Mouse (Mus musculus): ENCODE measurements around the gene Ctnnd1.
"Not testable (repeated sequence)": the region's sequence is repeated elsewhere in the genome, so short reads cannot be mapped to it uniquely, and the experiment has no call there.

Gene Ctnnd1

DNA sequence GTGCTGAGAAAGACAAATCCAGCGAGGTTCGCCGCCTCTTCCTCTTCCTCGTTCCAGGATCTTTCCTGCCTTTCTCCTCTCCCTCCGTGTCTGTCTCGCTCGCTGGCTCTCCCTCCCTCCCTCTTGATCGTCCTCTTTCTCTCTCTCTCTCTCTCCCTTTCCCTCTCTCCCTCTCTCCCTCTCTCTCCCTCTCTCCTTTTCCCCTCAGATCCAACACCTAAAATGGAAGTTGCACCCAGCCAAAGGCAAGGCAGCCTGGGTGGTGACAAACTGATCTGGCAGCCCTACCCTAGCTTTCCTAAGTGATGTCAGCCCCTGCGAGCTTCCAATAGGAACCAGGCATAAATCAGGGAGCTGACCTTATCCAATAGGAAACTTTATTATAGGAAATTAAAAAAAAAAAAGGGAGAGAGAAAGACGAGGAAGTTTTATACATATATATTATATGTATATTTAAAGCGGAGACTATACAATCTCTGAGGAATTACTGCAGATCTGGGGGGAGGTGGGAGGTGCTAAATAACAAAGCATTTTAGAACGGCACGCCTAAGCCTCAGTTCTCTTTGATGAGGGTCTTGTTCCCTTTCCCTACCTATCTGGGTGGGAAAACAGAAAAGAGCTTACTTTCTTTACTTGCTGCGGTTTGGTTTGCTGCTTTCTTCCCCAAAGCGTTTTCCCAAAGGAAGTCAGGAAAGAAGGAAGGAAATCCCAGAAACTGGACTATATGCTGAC, at the start of gene Ctnnd1:
Gene Ctnnd1, minus strand, starts transcription at position 302 of the 732 bp plus-strand sequence.
- peak; percentile 34 to 81 for DNase-seq (ENCODE audit: low spot score in 2 of 2)

DNA sequence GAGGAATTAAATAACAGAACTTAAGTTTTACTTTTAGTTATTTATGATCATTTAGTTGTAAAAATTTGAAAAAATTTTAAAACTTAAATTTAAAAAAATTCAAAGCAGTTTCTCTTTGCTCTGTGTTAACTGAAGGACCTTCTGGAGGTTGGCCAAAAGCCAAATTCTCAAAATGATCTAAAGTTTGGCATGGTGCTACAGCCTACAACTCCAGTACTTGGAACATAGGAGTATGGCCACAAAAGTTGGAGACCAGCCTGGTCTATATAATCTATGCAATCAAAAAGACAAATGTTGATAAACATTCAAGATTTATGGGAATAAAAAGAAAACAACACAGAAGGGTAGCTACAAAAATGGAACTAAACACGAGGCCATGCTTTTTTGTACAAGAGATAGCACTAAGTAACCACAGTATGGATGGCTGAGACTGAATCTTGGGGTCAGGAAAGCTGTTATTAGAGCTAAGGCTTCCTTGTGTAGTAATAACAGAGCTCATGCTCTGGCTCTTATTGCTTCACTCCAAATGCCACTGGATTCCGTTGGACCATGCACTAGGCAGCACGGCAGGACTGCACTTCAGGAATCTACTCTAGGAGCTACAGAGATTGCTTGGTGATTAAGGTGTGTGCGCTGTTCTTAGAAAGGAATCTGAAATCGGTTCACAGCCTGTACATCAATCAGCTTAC, 44.6 kb upstream of the Ctnnd1 start:
- no peak for DNase-seq (ENCODE audit: low spot score in 2 of 2)

DNA sequence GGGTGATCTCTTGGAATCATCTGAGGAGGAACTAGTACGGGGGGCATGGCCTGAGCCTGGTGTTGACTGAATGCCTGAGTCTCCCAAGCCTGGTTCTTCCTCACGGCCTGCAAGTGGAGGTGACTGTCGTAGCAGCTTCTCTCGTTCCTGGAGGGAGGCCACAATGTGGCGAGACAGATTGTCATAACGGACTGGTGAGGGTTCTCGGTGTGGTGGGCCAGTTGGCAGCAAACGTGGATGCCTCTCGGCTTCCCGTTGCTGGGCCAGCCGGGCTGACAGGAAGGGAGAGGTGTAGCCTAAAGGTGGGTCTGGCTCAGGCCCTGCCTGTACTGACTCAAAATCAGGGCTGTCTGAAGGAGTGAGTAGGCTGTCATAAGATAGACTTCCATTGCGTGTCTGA, 39.5 kb upstream of the Ctnnd1 start:
- no peak for DNase-seq (ENCODE audit: low spot score in 2 of 2)

DNA sequence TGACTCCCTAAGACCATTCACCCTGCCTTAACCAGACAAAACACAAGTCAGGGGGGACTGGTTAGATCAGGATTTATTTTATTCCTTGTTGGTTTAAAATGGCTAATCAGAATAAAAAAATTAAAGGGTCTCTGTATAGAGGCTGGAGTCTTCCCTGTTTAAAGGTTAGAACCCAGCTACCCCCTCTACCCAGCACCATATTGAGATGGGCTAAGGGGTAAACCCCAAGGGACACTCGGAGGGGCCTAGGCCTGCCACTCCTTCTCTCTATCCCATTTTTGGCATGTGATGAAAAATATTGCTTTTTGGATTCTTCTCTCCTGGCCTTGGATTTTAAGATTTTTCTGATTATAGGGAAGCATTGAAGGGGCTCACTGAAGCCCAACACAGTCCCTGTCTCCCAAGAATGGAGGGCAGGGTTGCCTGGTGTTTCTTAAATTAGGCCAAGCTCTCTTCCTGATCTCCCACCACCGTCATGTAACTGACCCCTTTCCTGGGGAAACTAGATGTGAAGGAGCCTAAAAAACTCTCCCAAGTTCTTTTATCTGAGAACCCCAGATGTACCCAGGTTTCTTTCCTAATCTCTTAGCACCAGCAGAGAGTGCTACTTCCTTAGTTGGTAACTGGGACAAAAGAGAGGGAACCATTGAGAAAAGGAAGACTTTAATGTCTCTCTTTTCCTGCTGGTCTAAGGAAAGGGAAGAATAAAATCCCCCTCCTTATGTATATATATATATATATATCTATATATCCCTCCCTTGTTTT, 37.7 kb upstream of the Ctnnd1 start:
- DNase-seq (ENCODE audit: low spot score in 2 of 2): no peak

DNA sequence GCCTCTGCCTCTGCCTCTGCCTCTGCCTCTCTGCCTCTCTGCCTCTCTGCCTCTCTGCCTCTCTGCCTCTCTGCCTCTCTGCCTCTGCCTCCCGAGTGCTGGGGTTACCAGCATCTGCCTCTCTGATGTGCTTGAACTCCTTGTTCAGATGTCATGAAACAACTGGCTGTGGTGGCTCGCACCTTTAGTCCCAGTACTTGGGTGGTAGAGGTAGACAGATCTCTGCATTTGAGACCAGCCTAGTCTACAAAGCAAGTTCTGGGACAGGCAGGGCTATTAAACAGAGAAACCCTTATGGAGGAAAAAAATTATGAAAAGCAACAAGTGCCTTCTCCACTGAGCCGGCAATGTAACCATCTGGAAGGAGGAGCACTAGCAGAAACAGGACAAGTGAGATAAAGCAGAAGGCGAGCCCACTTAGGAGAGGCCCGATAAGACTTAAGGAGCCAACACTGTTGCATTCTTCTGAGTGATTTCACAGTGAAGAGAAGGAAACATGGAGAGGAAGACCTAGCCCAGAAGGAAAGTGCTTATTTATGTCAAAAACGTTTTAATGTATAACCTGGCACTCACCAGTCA, 32.1 kb upstream of the Ctnnd1 start:
- DNase-seq (ENCODE audit: low spot score in 2 of 2): no peak

DNA sequence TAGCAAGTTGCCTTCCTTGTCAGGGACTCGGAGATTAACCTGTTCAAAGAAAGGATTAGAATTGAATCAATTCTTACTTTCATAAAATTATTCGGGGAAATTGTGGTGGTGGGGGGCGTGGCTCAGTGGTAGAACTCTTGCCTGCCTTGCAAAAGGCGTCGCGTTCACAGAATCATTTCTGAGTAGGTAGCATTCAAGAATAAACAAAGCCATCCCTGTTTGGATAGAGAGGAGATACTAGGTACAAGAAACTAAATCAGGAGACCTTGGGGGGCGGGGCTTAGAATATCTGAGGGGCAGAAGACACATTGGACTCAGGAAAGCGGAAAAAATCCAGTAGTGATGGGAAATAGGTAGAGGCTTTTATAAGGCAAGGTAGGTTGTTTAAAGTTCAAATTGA, 28.5 kb upstream of the Ctnnd1 start, which contains the start of gene Tmx2:
Gene Tmx2, minus strand, starts transcription at position 125 of the 400 bp plus-strand sequence.
- no peak for DNase-seq (ENCODE audit: low spot score in 2 of 2)

DNA sequence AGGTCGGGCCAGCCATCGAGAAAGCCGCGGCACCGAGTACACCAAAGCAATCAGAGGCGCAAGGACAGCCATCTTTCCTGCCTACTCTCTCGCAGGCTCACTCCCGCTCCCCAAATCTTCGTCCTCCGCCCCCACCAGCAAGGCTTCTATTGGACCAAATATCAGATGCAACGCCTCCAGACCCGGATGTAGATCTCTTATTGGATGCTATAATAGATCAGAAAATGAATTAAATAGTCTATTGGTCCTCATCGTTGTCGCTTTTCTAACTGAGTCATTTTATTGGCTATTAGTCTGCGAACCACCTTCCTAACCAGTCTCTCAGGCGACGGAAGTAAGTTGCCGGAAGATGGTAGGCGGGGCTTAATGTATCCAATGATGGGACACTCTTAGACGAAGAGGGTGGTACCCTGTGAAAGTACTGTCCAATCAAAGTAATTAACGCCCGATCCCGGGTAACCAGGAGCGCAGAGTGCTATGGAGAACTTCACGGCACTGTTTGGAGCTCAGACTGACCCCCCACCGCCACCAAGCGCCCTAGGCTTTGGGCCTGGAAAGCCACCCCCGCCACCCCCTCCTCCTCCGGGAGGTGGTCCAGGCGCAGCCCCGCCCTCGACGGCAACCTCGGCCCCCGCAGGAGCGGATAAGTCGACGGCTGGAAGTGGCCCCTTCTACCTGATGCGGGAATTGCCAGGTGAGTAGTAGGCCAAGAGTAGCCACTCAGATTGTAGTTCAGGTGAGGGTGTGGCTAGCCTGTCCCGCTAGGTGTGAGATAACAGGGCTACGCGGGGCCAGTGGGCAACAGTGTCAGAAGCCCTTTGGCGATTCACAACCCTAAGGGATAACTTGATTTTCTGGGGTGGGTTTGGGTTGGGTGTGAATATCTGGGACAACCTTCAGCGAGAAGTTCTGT, 27.7 kb upstream of the Ctnnd1 start, which contains the start of the genes Gm28635 and Med19:
Gene Gm28635, minus strand, starts transcription at position 74 of the 913 bp plus-strand sequence.
Gene Med19, plus strand, starts transcription at position 435 of the 913 bp plus-strand sequence.
- DNase-seq (ENCODE audit: low spot score in 2 of 2): peak; percentile 74 to 90

DNA sequence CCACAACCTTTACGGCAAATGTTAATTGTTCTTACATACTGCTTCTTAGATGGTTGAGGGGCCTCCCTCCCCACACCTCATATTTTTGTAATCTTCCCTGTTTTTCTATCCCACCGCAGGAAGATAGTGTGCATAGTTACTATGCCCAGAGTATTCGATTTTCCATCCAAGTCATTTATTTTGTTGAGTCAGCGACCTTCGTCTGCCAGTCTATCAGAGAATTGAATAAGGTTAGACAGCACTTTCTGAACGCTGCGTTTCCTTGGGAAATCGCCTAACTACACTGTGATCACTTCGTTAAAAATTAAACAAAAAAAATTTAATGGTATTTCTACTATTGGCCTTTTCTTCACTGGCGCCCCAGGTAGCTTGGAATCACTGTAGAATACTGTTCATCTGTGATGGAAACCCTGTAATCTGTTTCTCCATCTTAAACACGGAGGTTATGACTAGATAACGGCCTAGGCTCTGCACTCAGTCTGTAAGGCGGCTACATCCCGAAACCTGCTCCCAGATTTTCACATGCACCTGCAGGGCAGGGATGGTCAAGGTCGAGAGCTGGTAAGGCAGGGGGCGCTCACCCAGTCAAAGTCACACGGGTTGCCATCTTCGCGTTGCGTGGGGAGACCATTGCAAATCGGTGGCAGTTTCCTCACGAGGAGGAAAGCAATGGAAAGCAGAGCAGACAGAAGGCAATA, 26.9 kb upstream of the Ctnnd1 start:
- DNase-seq (ENCODE audit: low spot score in 2 of 2): no peak

DNA sequence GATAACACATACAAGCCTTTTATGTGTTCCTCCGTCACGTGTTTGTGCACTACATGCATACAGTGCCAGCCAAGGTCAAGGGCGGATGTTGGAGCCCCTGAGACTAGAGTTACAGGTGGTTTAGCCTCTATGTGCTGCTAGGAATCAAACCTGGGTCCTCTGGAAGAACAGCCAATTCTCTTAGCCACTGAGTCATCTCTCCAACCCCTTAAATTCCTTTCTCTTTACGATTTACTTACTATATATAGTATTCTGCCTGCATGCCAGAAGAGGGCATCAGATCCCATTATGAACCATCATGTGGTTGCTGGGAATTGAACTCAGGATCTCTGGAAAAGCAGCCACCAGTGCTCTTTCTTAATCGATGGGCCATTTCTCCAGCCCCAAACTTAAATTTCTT, 21.0 kb upstream of the Ctnnd1 start:
- not testable (repeated sequence) for DNase-seq (ENCODE audit: low spot score in 2 of 2)

DNA sequence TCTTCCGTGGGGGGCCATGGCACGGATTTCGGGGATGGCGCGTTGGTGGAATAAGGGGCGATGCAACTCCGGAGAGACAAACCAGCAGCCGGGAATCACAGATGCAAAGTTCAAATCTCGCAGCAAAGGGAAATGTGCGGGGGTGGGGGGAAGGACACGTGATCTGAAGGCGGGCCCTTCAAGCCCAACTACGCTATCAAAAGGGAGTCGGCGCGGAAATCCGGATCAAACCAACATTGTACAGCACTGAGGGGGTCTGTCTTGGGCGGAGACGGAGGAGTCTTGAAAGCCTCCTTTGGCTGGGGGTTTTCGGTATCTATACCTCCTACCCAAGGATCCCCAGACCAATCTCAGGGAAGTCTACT, 20.0 kb upstream of the Ctnnd1 start, which contains the start of gene Selenoh:
Gene Selenoh, minus strand, starts transcription at position 202 of the 365 bp plus-strand sequence.
- peak; percentile 65 to 66 for DNase-seq (ENCODE audit: low spot score in 2 of 2)

DNA sequence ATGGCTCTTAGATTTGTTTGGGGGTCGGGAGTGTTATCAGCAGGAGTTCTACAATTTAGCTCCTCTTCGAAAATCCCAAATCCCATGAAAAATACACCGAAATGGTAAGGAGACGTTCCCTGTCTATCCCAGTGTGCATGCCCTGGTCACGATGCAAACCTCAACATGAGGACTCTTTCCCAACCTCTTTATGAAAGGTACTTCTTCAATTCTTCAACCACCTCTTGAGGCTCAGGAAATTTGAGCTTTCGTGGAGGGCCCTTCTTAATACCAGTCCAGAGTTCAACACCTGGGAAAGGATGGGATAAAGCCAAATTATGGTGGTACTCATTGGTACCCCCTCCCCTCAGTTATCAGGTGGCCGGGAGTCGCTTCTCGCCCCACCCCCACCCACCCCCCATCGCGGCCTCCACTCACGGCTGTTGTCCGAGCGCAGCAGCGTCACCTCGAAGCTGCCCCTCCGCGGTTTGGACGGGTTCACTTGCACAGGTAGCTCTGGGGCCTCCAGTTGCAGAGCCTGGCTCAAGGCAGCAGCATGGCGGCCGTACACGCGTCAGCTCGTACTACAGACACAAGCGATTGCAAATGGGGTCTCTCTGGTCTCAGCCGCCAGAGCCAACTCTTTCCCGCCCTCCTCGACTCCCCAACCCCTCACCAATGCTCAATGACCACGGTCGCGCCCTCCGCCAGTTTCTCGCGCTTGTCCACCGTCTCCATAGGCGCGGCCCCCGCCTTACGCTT, 19.4 kb upstream of the Ctnnd1 start:
- peak in 1 of 2 experiments; percentile 3 for DNase-seq (ENCODE audit: low spot score in 2 of 2)

DNA sequence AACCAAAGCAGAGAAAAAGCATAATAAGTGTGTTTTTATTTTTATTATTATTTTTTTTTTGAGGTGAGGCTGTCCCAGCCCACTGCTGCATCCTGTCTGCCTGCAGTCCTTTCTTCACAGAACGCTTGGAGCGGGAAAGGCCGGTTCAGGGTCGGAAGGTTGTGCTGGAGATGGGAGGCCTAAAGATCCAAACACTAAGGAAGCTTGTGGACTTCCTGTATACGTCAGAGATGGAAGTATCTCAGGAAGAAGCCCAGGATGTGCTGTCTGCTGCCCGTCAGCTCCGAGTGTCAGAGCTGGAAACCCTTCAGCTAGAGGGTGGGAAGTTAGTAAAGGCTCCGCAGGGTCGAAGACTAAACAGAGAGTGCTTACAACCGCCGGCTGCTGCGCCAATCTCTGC, 15.5 kb upstream of the Ctnnd1 start:
- no peak for DNase-seq (ENCODE audit: low spot score in 2 of 2)

DNA sequence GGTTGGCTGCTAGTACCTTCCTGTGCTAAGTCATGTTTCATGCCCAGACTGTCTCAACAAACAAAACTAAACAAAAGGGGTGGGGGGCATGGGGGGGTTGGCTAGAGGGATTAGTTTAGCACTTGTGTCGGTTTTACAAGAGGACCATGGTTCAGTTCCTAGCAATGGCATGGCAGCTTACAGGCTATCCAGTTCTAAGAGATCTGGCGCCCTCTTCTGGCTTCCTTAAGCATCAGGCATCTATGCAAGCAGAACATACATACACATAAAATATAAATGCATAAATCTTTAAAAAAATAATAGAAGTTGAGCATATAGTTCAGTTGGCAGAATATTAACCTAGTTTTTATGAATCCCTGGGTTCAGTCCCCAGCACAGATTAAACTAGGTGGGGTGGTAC, 12.3 kb upstream of the Ctnnd1 start:
- DNase-seq (ENCODE audit: low spot score in 2 of 2): no peak

DNA sequence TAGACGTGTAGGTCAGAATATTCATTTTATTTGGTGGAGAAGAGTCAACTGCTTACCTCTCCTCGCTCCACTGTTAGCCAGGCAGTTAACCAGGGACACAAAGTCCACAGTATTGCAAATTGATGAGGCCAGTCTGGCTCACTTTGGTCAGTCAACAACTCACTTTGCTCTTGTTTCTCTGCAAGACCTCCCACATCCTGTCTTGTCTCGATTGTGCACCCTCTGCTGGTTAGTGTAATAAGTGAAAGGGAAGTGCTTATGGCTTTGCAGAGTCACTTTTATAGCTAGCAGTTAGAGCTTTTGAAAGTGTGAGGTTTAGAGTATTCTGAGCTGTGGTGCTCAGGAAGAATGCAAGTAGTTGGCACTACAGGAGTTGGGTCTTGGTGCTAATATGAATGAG, 9.7 kb upstream of the Ctnnd1 start:
- DNase-seq (ENCODE audit: low spot score in 2 of 2): peak in 1 of 2 experiments; percentile 27

DNA sequence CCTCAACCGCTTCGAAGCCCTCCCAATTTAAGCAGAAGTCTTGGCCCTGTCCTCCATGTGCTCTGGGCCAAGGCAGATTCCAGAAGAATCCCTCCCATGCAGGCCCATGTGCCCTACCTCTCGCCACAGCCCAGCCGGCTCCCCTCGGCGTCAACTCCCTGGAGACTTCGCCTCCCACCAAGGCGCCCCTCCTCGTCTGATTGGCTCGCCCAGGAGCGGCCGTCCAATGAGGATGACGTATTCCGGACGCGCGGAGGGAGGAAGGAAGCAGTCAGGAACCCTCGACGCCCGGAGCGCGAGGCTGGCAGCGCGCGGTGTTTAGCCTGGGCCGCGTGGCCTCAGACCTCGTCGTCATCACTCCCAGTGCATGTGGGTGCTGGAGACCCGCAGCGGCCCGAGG, 8.2 kb upstream of the Ctnnd1 start, which contains the start of gene Btbd18:
Gene Btbd18, plus strand, starts transcription at position 274 of the 400 bp plus-strand sequence.
- no peak for DNase-seq (ENCODE audit: low spot score in 2 of 2)

DNA sequence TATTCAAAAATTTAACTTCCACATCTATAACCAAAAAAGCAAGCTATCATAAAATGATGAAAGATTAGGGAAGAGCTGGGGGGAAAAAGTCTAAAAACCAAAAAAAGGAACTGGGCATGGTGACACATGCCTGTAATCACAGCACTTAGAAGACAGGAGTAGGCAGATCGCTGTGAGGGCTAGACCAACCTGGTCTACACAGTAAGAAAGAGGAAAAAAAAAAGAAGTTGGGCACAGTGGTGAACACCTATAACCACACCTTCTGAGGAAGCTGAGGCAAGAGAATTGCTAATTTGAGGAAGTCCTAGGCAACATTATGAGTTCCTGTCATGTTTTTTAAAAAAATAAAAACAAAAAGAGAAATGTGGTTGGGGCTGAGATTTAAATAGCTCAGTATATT, 5.3 kb upstream of the Ctnnd1 start:
- DNase-seq (ENCODE audit: low spot score in 2 of 2): no peak

DNA sequence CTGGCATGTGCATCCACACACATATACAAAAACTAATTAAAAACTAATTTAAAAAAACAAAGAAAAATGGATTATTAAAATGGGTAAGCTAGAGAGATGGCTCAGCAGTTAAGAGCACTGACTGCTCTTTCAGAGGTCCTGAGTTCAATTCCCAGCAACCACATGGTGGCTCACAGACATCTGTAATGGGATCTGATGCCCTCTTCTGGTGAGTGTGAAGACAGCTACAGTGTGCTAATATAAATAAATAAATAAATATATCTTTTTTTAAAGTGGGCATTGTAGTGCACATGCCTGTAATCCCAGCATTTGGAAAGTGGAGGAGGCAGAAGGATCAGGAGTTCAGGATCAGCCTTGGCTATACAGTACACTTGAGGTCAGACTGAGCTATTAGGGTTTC, 2.8 kb upstream of the Ctnnd1 start:
- no peak for DNase-seq (ENCODE audit: low spot score in 2 of 2)

DNA sequence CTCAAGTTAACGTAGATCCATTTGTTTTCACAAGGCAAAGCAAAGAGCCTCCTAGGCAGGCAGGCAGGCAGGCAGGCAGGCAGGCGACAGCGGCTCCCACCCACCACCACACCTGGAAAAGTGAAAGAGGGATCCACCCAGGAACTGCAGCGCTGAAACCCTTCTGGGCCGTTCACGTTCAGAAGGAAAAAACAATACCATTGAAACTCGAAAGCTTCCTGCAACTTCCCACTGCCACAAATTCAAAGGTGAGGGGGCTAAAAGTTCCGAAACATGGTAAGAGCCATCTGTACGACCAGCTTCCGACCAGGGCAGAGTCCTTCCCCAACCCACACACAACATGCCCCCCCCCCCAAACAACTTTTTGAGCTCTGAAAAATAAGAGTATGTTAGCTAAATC, 891 bp downstream of the Ctnnd1 start:
- no peak for DNase-seq (ENCODE audit: low spot score in 2 of 2)

DNA sequence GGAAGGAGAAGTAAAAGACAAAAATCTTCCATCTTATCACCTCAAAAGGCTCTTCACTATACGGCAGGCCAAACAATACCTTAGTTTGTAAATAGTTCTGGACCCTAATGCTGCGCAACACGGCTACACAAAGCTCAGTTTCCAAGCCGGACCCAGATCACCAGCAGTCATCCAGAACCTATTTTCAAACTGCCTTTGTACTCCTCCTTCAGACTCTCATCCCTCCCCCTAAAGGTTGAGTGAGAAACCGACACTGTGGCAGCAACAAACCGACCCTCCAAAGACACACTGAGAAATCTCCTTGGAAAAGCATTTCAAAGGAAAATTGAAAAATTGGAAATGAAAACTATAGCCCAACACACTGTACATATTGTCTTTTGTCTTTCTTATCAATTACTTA, 2.2 kb downstream of the Ctnnd1 start:
- DNase-seq (ENCODE audit: low spot score in 2 of 2): no peak

Measured in urinary bladder, adult 18-20 months (tissue).